Mouse (Mus musculus): ENCODE measurements around the gene Cdhr2. TPM values are rescaled to one million over a fixed set of nuclear protein-coding genes. Genes with fewer than 3 reads are reported as not detected.

Cdhr2 gene
- total and polyA plus RNA-seq, 3 experiments: not detected

DNA sequence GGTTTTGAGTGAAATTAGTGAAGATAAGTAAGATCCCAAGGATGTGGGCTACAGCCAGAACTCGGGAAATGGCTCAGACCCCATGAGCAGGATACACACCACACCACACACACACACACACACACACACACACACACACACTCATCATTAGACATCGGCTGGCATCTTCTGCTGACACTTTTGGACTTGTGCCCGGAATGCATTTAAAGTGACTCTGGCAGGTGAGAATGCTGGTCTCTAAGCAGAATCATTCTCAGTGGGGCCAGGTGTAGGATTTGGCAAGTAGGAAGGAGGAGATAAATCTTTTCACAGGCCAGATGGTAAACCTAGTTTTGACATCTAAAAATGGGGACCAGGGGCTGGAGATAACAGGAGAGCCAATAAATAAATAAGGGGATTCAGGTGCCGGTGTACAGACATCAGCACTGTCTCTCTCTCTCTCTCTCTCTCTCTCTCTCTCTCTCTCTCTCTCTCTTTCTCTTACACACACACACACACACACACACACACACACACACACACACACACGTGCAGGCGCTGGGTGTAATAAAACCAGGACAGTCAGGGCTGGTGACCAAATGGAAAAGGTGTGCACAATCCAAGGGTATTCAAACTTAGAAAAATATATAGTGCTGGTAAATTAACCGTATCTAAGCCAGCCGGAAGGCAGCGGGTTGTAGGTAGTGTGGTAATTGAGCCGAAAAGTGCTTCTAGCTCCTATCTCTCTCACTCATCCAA, 56.0 kb downstream of the Cdhr2 start:
- Histone ChIP-seq H3K27me3 (ENCODE audit: control insufficient read depth in 1 of 2, insufficient read depth in 2 of 2, low read length in 2 of 2) (no peaks in the 10 kb centered on the region), H3K79me2 (ENCODE audit: control insufficient read depth, insufficient read depth, low read length, poor library complexity) (no peaks in the 10 kb centered on the region), H3K36me3 (ENCODE audit: control insufficient read depth in 1 of 2, insufficient read depth in 2 of 2, low read length in 2 of 2) (no peaks in the 10 kb centered on the region), H3K4me1 (ENCODE audit: control insufficient read depth in 1 of 2, insufficient read depth in 2 of 2, low read length in 2 of 2) (no peaks in the 10 kb centered on the region), H3K27ac (ENCODE audit: control insufficient read depth, low read depth, low read length) (no peak overlapping the region), H3K9me3 (replicated peaks; ENCODE audit: insufficient read depth, low read length) (no peaks in the 10 kb centered on the region), H3K4me3 (ENCODE audit: control insufficient read depth in 1 of 2, insufficient read depth in 1 of 2, low read depth in 2 of 2, low read length in 2 of 2) (no peak overlapping the region), H3K9ac (ENCODE audit: control insufficient read depth, low read depth, low read length, poor library complexity, severe bottlenecking) (no peak overlapping the region)
- TF ChIP-seq RAD21 (IDR thresholded peaks at IDR 0.05; ENCODE audit: low read depth, low read length): no peak
- no peak for TF ChIP-seq HCFC1 (IDR thresholded peaks at IDR 0.05; ENCODE audit: low read depth, low read length)
- no peak for TF ChIP-seq SIN3A (IDR thresholded peaks at IDR 0.05; ENCODE audit: low read length)
- no peak for TF ChIP-seq JUND (IDR thresholded peaks at IDR 0.05; ENCODE audit: low read depth, low read length)
- no peak for TF ChIP-seq BHLHE40 (IDR thresholded peaks at IDR 0.05; ENCODE audit: borderline replicate concordance, low read depth, low read length)
- no peak for TF ChIP-seq ELF1 (IDR thresholded peaks at IDR 0.05; ENCODE audit: low read depth, low read length)
- no peak for TF ChIP-seq RCOR1 (IDR thresholded peaks at IDR 0.05; ENCODE audit: low read depth, low read length)
- no peak for TF ChIP-seq EP300 (IDR thresholded peaks at IDR 0.05; ENCODE audit: low read depth in 1 of 2, low read length in 2 of 2)
- DNase-seq (ENCODE audit: low read depth, low spot score): no peak

DNA sequence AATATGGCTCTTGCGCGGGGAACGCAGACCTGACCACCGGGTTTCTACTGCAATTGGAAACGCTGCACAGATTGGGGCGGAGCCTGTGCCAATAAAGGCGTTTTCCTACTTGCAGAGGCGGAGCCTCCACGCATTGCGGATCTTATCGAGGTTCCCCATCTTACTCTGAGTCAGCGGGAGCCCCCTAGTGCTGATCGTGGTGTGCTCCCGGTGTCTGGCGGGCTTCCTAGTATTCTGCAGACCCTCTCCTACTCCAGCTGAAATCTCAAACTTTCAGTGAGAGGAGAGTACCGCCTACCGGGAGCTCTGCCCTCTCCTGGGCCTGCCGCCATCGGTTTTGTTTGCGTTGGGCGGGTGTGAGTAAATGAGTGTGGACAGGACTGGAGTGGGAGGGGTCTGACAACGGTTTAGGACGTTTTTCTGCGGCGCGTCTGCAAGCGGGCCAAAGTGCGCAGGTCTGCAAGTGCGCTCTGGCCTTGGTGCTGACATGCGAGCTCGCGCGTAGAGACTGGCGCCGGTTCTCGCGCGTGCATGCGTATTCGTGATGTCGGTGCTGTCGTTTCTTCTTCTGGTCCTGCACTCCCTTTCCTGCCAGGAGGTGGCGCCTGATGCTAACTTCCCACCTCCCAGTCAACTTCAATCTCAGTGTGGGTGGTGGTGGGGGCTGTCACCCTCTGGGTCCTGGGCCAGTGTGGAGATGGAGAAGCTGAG, 56.9 kb downstream of the Cdhr2 start:
- Histone ChIP-seq H3K27me3 (ENCODE audit: control insufficient read depth in 1 of 2, insufficient read depth in 2 of 2, low read length in 2 of 2) (no peaks in the 10 kb centered on the region), H3K9ac (ENCODE audit: control insufficient read depth, low read depth, low read length, poor library complexity, severe bottlenecking) (no peak overlapping the region)

More for the DNA sequence above, 56.9 kb downstream of the Cdhr2 start:
- no peak overlapping the region for H3K4me3 ChIP-seq (ENCODE audit: control insufficient read depth in 1 of 2, insufficient read depth in 1 of 2, low read depth in 2 of 2, low read length in 2 of 2)
- H3K4me1 ChIP-seq (ENCODE audit: control insufficient read depth in 1 of 2, insufficient read depth in 2 of 2, low read length in 2 of 2): no peaks in the 10 kb centered on the region
- H3K27ac ChIP-seq (ENCODE audit: control insufficient read depth, low read depth, low read length): no peak overlapping the region
- DNase-seq (ENCODE audit: low read depth, low spot score): no peak
- no peak for TF ChIP-seq GABPA (IDR thresholded peaks at IDR 0.05; ENCODE audit: low read depth, low read length)
- peak in 2 of 3 experiments; percentile 3 to 14; a peak in 1 of 6 replicates for TF ChIP-seq CTCF (IDR thresholded peaks at IDR 0.05 in 2 of 3, conservative IDR thresholded peaks at IDR 0.05 in 1 of 3; ENCODE audit: control insufficient read depth in 1 of 3, insufficient read depth in 1 of 3, low read depth in 2 of 3, low read length in 3 of 3, poor library complexity in 1 of 3, severe bottlenecking in 1 of 3)
- TF ChIP-seq BHLHE40 (IDR thresholded peaks at IDR 0.05; ENCODE audit: borderline replicate concordance, low read depth, low read length): no peak
- TF ChIP-seq POLR2A (IDR thresholded peaks at IDR 0.05; ENCODE audit: control insufficient read depth in 1 of 2, insufficient read depth in 1 of 2, low read depth in 1 of 2, low read length in 2 of 2, poor library complexity in 1 of 2): no peak
- TF ChIP-seq TAL1 (IDR thresholded peaks at IDR 0.05; ENCODE audit: low read length): no peak
- no peak for TF ChIP-seq ELF1 (IDR thresholded peaks at IDR 0.05; ENCODE audit: low read depth, low read length)
- no peak for TF ChIP-seq MYC (IDR thresholded peaks at IDR 0.05; ENCODE audit: low read depth, low read length)
- no peak for TF ChIP-seq TCF12 (IDR thresholded peaks at IDR 0.05; ENCODE audit: low read depth, low read length)
- no peak for TF ChIP-seq NELFE (IDR thresholded peaks at IDR 0.05; ENCODE audit: low read depth, low read length)
- H3K9me3 ChIP-seq (replicated peaks; ENCODE audit: insufficient read depth, low read length): no peaks in the 10 kb centered on the region
- no peaks in the 10 kb centered on the region for H3K36me3 ChIP-seq (ENCODE audit: control insufficient read depth in 1 of 2, insufficient read depth in 2 of 2, low read length in 2 of 2)
- H3K79me2 ChIP-seq (ENCODE audit: control insufficient read depth, insufficient read depth, low read length, poor library complexity): no peaks in the 10 kb centered on the region

All from MEL (cell line).